In genomic region chr9:108289347-108289746, GRCm38 (mm10) we compare ENCODE assay signal across 11 mouse cellular contexts. TPM values are rescaled to one million over a fixed set of nuclear protein-coding genes. Genes with fewer than 3 reads are reported as not detected.
DNase-seq lines count a peak whose midpoint lies in the region; ATAC-seq and TF ChIP-seq lines count a peak whose summit lies in the region.
"Had no signal": no experiment of that assay in that cellular context is flagged by ENCODE, and none has a peak within 500 bp of the region (broad histone marks: within the 10 kb centered on the region; RNA-seq: fewer than 3 reads in every experiment).

No protein-coding gene starts in this region.

- no peaks in the 10 kb centered on the region for H3K36me3 ChIP-seq in liver, adult 2 months (ENCODE audit: control insufficient read depth, insufficient read depth, low read length)
- H3K36me3 ChIP-seq in forebrain, embryonic 12.5 days (replicated peaks) = peaks cover 9% of the 10 kb centered on the region; the same call in 1 of the 2 replicates
- H3K36me3 ChIP-seq in limb, embryonic 13.5 days = peaks cover 7% of the 10 kb centered on the region
- peaks cover 10% of the 10 kb centered on the region for H3K36me3 ChIP-seq in neural tube, embryonic 12.5 days
- H3K36me3 ChIP-seq: G1E had no signal

- peak overlapping the region; percentile 57 for H3K4me2 ChIP-seq in forebrain, embryonic 12.5 days
- H3K4me2 ChIP-seq in limb, embryonic 13.5 days (replicated peaks) = peak overlapping the region; percentile 67
- peak overlapping the region; percentile 67 for H3K4me2 ChIP-seq in neural tube, embryonic 12.5 days (replicated peaks)

- TF ChIP-seq CTCF in liver, adult 2 months (IDR thresholded peaks at IDR 0.05; ENCODE audit: low read depth, low read length) = no peak

- H3K27ac ChIP-seq in liver, adult 2 months (replicated peaks; ENCODE audit: insufficient read depth, low read depth, low read length) = no peak overlapping the region
- peak overlapping the region; percentile 92 for H3K27ac ChIP-seq in forebrain, embryonic 12.5 days
- H3K27ac ChIP-seq in limb, embryonic 13.5 days = no peak overlapping the region
- peak overlapping the region; percentile 78; the same call in 1 of the 2 replicates for H3K27ac ChIP-seq in neural tube, embryonic 12.5 days

- no peaks in the 10 kb centered on the region for H3K79me2 ChIP-seq in liver, adult 2 months (ENCODE audit: control insufficient read depth, insufficient read depth, low read length)

- peak; percentile 68 for DNase-seq in liver, adult 2 months (ENCODE audit: extremely low read depth, low read depth, low spot score)
- no peak for DNase-seq in liver
- DNase-seq in adrenal gland, adult 8-10 months = no peak
- DNase-seq in natural killer cell, adult 2 months (ENCODE audit: low spot score in 2 of 2) = no peak
- DNase-seq in thymus, postnatal 36 days = no peak
- DNase-seq: heart, postnatal 10 days; lung, adult 18-20 months had no signal

- TF ChIP-seq POLR2A in liver, adult 2 months (IDR thresholded peaks at IDR 0.05; ENCODE audit: extremely low read depth, insufficient read depth, low read length) = no peak

- H3K4me1 ChIP-seq in liver, adult 2 months (ENCODE audit: control insufficient read depth, insufficient read depth, low read length) = peaks cover 7% of the 10 kb centered on the region
- H3K4me1 ChIP-seq in forebrain, embryonic 12.5 days = peaks cover 7% of the 10 kb centered on the region
- peaks cover 5% of the 10 kb centered on the region for H3K4me1 ChIP-seq in limb, embryonic 13.5 days
- H3K4me1 ChIP-seq in neural tube, embryonic 12.5 days = peaks cover 8% of the 10 kb centered on the region; the same call in 1 of the 2 replicates

- WGBS in liver, adult 2 months = 20% methylated on average over 2 of the region's 2 CpGs
- WGBS in forebrain, embryonic 12.5 days = 67% methylated on average over 2 of the region's 2 CpGs
- 57% methylated on average over 2 of the region's 2 CpGs for WGBS in limb, embryonic 13.5 days
- WGBS in neural tube, embryonic 12.5 days = 64% methylated on average over 2 of the region's 2 CpGs

- ATAC-seq in forebrain, embryonic 12.5 days (ENCODE audit: low FRiP score) = no peak
- no peak for ATAC-seq in limb, embryonic 13.5 days (ENCODE audit: low FRiP score, low read depth)
- ATAC-seq in neural tube, embryonic 12.5 days (ENCODE audit: low FRiP score, low read depth) = no peak

- H3K9me3 ChIP-seq in forebrain, embryonic 12.5 days = no peaks in the 10 kb centered on the region
- H3K9me3 ChIP-seq in limb, embryonic 13.5 days = no peaks in the 10 kb centered on the region
- H3K9me3 ChIP-seq in neural tube, embryonic 12.5 days = no peaks in the 10 kb centered on the region
- H3K9me3 ChIP-seq: G1E had no signal

- H3K9ac ChIP-seq in liver, adult 2 months (ENCODE audit: low read depth, low read length) = no peak overlapping the region
- H3K9ac ChIP-seq in forebrain, embryonic 12.5 days = peak overlapping the region; percentile 64; the same call in 1 of the 2 replicates
- H3K9ac ChIP-seq in limb, embryonic 13.5 days = peak overlapping the region; percentile 68; the same call in 1 of the 2 replicates
- peak overlapping the region; percentile 61 for H3K9ac ChIP-seq in neural tube, embryonic 12.5 days

- no peak overlapping the region for H3K4me3 ChIP-seq in liver, adult 2 months (ENCODE audit: insufficient read depth, low read depth, low read length)
- peak overlapping the region; percentile 49 for H3K4me3 ChIP-seq in forebrain, embryonic 12.5 days (replicated peaks)
- peak overlapping the region; percentile 55 for H3K4me3 ChIP-seq in limb, embryonic 13.5 days
- H3K4me3 ChIP-seq in neural tube, embryonic 12.5 days = peak overlapping the region; percentile 42

- H3K27me3 ChIP-seq in liver, adult 2 months (ENCODE audit: control insufficient read depth, insufficient read depth, low read length) = no peaks in the 10 kb centered on the region
- no peaks in the 10 kb centered on the region for H3K27me3 ChIP-seq in forebrain, embryonic 12.5 days
- H3K27me3 ChIP-seq in limb, embryonic 13.5 days = no peaks in the 10 kb centered on the region
- H3K27me3 ChIP-seq in neural tube, embryonic 12.5 days (replicated peaks) = no peaks in the 10 kb centered on the region

RNA-seq across cellular contexts. Expression of gene Nicn1, which starts 0.9 kb away (rescaled TPM):
- total RNA-seq in liver, adult 2 months (2014; rRNA removed) = 5.8 and 9.0 TPM in 2 replicates
- 15.9 and 21.2 TPM in 2 replicates for polyA plus RNA-seq in liver, adult 2 months (2012; rRNA removed)
- polyA plus RNA-seq in forebrain, embryonic 12.5 days (2016; fragmentation: Nextera tagmentation; extraction: Ambion mirVana) = 65.0 and 69.8 TPM in 2 replicates
- 53.0 and 54.0 TPM in 2 replicates for polyA plus RNA-seq in limb, embryonic 13.5 days (2015; fragmentation: Nextera tagmentation; extraction: Ambion mirVana)
- polyA plus RNA-seq in neural tube, embryonic 12.5 days (2016; fragmentation: Nextera tagmentation; extraction: Ambion mirVana) = 81.2 and 87.0 TPM in 2 replicates
- 10 to 100 TPM; 29.5 to 49.1 (median 41.4) TPM for total RNA-seq in adrenal gland, adult 8-10 months (2022)

RNA-seq across cellular contexts. Expression of gene Amt, which starts 7.3 kb away (rescaled TPM):
- total RNA-seq in liver, adult 2 months (2014; rRNA removed) = 65.5 and 66.6 TPM in 2 replicates
- polyA plus RNA-seq in liver, adult 2 months (2012; rRNA removed) = 45.8 and 54.5 TPM in 2 replicates
- 17.7 and 22.4 TPM in 2 replicates for polyA plus RNA-seq in forebrain, embryonic 12.5 days (2016; fragmentation: Nextera tagmentation; extraction: Ambion mirVana)
- 13.5 and 13.7 TPM in 2 replicates for polyA plus RNA-seq in limb, embryonic 13.5 days (2015; fragmentation: Nextera tagmentation; extraction: Ambion mirVana)
- 18.9 and 24.8 TPM in 2 replicates for polyA plus RNA-seq in neural tube, embryonic 12.5 days (2016; fragmentation: Nextera tagmentation; extraction: Ambion mirVana)
- 10 to 100 TPM in 2 of 4 experiments, 1 to 10 TPM in 2; 3.8 to 10.9 (median 7.1) TPM for total RNA-seq in adrenal gland, adult 8-10 months (2022)

RNA-seq across cellular contexts. Expression of gene Rhoa, which starts 16.6 kb away (rescaled TPM):
- total RNA-seq in liver, adult 2 months (2014; rRNA removed) = 123 TPM in 2 replicates
- 64.7 and 82.8 TPM in 2 replicates for polyA plus RNA-seq in liver, adult 2 months (2012; rRNA removed)
- 331 and 341 TPM in 2 replicates for polyA plus RNA-seq in forebrain, embryonic 12.5 days (2016; fragmentation: Nextera tagmentation; extraction: Ambion mirVana)
- polyA plus RNA-seq in limb, embryonic 13.5 days (2015; fragmentation: Nextera tagmentation; extraction: Ambion mirVana) = 426 and 428 TPM in 2 replicates
- 313 and 363 TPM in 2 replicates for polyA plus RNA-seq in neural tube, embryonic 12.5 days (2016; fragmentation: Nextera tagmentation; extraction: Ambion mirVana)
- total RNA-seq in adrenal gland, adult 8-10 months (2022) = 100 to 1,000 TPM; 307 to 342 (median 321) TPM

RNA-seq across cellular contexts. Expression of gene Tcta, which starts 16.6 kb away (rescaled TPM):
- total RNA-seq in liver, adult 2 months (2014; rRNA removed) = 17.7 and 17.9 TPM in 2 replicates
- polyA plus RNA-seq in liver, adult 2 months (2012; rRNA removed) = 35.2 and 41.2 TPM in 2 replicates
- 30.5 and 30.7 TPM in 2 replicates for polyA plus RNA-seq in forebrain, embryonic 12.5 days (2016; fragmentation: Nextera tagmentation; extraction: Ambion mirVana)
- 30.3 and 35.8 TPM in 2 replicates for polyA plus RNA-seq in limb, embryonic 13.5 days (2015; fragmentation: Nextera tagmentation; extraction: Ambion mirVana)
- polyA plus RNA-seq in neural tube, embryonic 12.5 days (2016; fragmentation: Nextera tagmentation; extraction: Ambion mirVana) = 44.3 and 47.5 TPM in 2 replicates
- total RNA-seq in adrenal gland, adult 8-10 months (2022) = 10 to 100 TPM; 56.0 to 68.0 (median 62.2) TPM

RNA-seq across cellular contexts. Expression of gene Dag1, which starts 25.6 kb away (rescaled TPM):
- 20.7 and 28.8 TPM in 2 replicates for total RNA-seq in liver, adult 2 months (2014; rRNA removed)
- 24.9 and 29.9 TPM in 2 replicates for polyA plus RNA-seq in liver, adult 2 months (2012; rRNA removed)
- 62.7 and 67.9 TPM in 2 replicates for polyA plus RNA-seq in forebrain, embryonic 12.5 days (2016; fragmentation: Nextera tagmentation; extraction: Ambion mirVana)
- polyA plus RNA-seq in limb, embryonic 13.5 days (2015; fragmentation: Nextera tagmentation; extraction: Ambion mirVana) = 56.9 and 63.3 TPM in 2 replicates
- polyA plus RNA-seq in neural tube, embryonic 12.5 days (2016; fragmentation: Nextera tagmentation; extraction: Ambion mirVana) = 55.6 and 63.4 TPM in 2 replicates
- 100 to 1,000 TPM; 134 to 165 (median 148) TPM for total RNA-seq in adrenal gland, adult 8-10 months (2022)

Comparison
In these comparisons a context has a peak if more than half of its experiments do, and no peak if none do; other contexts are left out.
1. H3K27ac ChIP-seq: peak in forebrain, embryonic 12.5 days (single experiment) and neural tube, embryonic 12.5 days (single experiment); none in liver, adult 2 months (single experiment) and limb, embryonic 13.5 days (single experiment).
2. Peak in every context shown above with its lines, with median percentiles within 50 percentile points of each other: H3K4me2 ChIP-seq.